Mouse (Mus musculus) lung, embryonic 15.5 days (tissue): ENCODE data around the gene Znfx1. TPM values are rescaled to one million over a fixed set of nuclear protein-coding genes. Genes with fewer than 3 reads are reported as not detected.
A peak's percentile ranks its signal among the peaks of the same experiment; 100 is the strongest.

Experiments
- ATAC-seq: fragments of 200-750 bp; cut with Nextera tagmentation; 2 replicates; pipeline ENCODE4 v1.8.0; 2017; ENCODE audit warnings: moderate number of reproducible peaks, borderline replicate concordance; ENCODE audit not compliant: low FRiP score, low TSS enrichment; ENCODE audit errors: extremely low read depth
- H3K27ac ChIP-seq: fragments of 300-500 bp; sonication (generic); 2 replicates; pipeline ENCODE4 v1.5.1; 2015; ENCODE audit warnings: moderate library complexity, mild to moderate bottlenecking, inconsistent platforms
- H3K27me3 ChIP-seq: fragments of 300-500 bp; sonication (generic); 2 replicates; pipeline ENCODE4 v1.6.1; 2015; ENCODE audit warnings: inconsistent platforms
- H3K36me3 ChIP-seq: fragments of 300-500 bp; sonication (generic); 2 replicates; pipeline ENCODE4 v1.6.1; 2015; ENCODE audit warnings: inconsistent platforms
- H3K4me1 ChIP-seq: fragments of 300-500 bp; sonication (generic); 2 replicates; pipeline ENCODE4 v1.6.1; 2015; ENCODE audit warnings: inconsistent platforms
- H3K4me2 ChIP-seq: fragments of 300-500 bp; sonication (generic); 2 replicates; pipeline ENCODE4 v1.6.1; 2015; ENCODE audit warnings: inconsistent platforms, mild to moderate bottlenecking, moderate library complexity
- H3K4me3 ChIP-seq: fragments of 300-500 bp; sonication (generic); 2 replicates; pipeline ENCODE4 v1.5.1; 2015; ENCODE audit warnings: mild to moderate bottlenecking, inconsistent platforms
- H3K9ac ChIP-seq: fragments of 300-500 bp; sonication (generic); 2 replicates; pipeline ENCODE4 v1.6.1; 2015; ENCODE audit warnings: inconsistent platforms
- H3K9me3 ChIP-seq: fragments of 300-500 bp; sonication (generic); 2 replicates; pipeline ENCODE4 v1.6.1; 2016; ENCODE audit warnings: inconsistent platforms
- WGBS: fragments of 180-500 bp; shearing (Covaris S2); methylation state at CpG from one replicate; pipeline ENCODE4 v1.1.7; 2015; 5-methylcytosine and 5-hydroxymethylcytosine counted together
- polyA plus RNA-seq: library from polyadenylated mRNA; unstranded; fragments of >200 nt; fragmentation: Nextera tagmentation; extraction: Ambion mirVana; gene quantifications from 2 replicates; pipeline ENCODE4 v1.2.1, GENCODE M21; 2015

Znfx1 gene
- polyA plus RNA-seq = 6.8 and 7.6 TPM in 2 replicates

DNA sequence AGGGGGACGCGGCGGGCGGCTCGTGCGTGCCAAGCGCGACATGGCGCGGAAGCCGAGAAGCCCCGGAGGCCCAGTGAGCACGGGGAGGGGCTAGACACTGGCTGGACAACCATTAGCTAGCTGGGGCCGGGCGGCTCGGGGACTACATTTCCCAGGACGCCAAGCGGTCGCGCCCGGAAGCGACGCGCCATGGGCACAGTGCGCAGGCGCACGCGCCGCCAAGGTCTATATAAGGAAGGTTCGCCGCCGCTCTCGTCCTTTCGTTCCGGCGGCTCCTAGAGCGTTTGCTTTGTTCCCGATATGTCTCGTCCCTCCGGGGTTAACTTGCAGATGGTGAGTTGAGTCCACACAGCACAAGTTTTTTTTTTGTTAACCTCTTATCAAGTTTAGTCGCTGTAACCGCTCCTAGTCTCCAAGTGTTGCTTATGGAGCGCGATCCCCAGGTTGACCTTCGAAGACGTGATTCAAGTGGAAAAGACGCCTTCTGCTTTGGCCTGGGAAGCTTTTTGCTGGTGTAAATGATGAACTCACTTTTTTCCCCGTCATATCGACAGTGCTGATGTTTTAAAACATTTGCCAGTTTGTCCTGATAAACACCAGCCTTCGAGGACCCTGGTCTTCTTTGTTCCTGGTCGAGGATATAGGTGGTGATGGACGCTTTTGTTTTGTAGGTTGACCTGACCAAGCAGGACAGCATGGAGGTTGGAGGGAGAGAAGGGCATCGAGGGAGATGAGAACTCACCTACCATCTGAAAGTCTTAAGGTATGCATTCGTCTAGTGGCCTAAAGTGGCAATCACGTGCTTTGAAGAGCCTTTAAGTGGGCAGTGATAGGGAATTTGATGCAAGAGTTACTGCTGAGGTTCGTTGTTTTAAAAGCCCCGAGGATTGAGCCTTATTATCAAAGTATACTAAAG is at the start of gene Znfx1:
TSS of gene Znfx1 (minus strand) at position 51 of the 916 bp plus-strand sequence.
- peak; percentile 93 for ATAC-seq
- H3K27me3 ChIP-seq = no peaks in the 10 kb centered on the region
- H3K27ac ChIP-seq = peak within 1 kb of the TSS; percentile 97
- peak within 1 kb of the TSS; percentile 85 for H3K4me3 ChIP-seq
- peak within 1 kb of the TSS; percentile 91 for H3K9ac ChIP-seq
- no peaks in the 10 kb centered on the region for H3K9me3 ChIP-seq
- peaks cover 24% of the 10 kb centered on the region for H3K4me1 ChIP-seq
- WGBS = under 1% methylated on average over 57 of the region's 57 CpGs
- peaks cover 23% of the 10 kb centered on the region for H3K36me3 ChIP-seq
- peak within 1 kb of the TSS; percentile 67 for H3K4me2 ChIP-seq

GRCm38 (mm10) chr2:167112259-167112658 is 49.4 kb upstream of the Znfx1 start:
- no peak overlapping the region for H3K4me2 ChIP-seq
- no peaks in the 10 kb centered on the region for H3K9me3 ChIP-seq
- H3K36me3 ChIP-seq = no peaks in the 10 kb centered on the region
- no peak overlapping the region for H3K27ac ChIP-seq
- no peak overlapping the region for H3K9ac ChIP-seq
- no peak overlapping the region for H3K4me3 ChIP-seq
- no peak for ATAC-seq
- WGBS = 54% methylated on average over 7 of the region's 7 CpGs
- no peaks in the 10 kb centered on the region for H3K4me1 ChIP-seq
- no peaks in the 10 kb centered on the region for H3K27me3 ChIP-seq

- Histone ChIP-seq H3K36me3 (no peaks in the 10 kb centered on the region), H3K9ac (no peak overlapping the region), H3K27me3 (no peaks in the 10 kb centered on the region), H3K9me3 (no peaks in the 10 kb centered on the region), H3K4me3 (no peak overlapping the region), H3K27ac (no peak overlapping the region), H3K4me1 (no peaks in the 10 kb centered on the region), H3K4me2 (no peak overlapping the region)
- no peak for ATAC-seq
- 62% methylated on average over 8 of the region's 8 CpGs for WGBS
Observed at GRCm38 (mm10) chr2:167109506-167109905, 46.7 kb upstream of the Znfx1 start.

DNA sequence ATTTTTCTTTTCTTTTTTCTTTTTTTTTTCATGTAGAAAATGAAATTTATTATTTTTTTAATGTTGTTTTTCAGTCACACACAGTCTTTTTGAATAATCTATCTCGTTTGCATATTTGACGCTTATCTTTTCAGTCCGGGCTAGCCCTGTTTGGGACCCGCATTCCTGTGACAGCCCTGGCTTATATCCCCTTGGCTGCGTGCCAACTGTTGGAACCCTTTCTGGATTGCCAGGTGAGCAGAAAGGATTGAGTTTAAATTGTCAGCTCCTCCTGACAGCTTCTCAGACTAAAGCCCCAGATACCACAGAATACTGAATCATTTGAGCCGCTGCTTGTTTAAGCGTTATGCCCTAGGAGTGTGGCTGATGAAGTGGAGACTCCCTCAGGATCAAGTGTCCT is 40.7 kb upstream of the Znfx1 start:
- ATAC-seq = no peak
- Histone ChIP-seq H3K9ac (no peak overlapping the region), H3K36me3 (no peaks in the 10 kb centered on the region), H3K9me3 (no peaks in the 10 kb centered on the region), H3K4me3 (no peak overlapping the region), H3K4me1 (no peaks in the 10 kb centered on the region), H3K27ac (no peak overlapping the region), H3K4me2 (no peak overlapping the region), H3K27me3 (no peaks in the 10 kb centered on the region)
- WGBS = 37% methylated on average over 7 of the region's 7 CpGs

DNA sequence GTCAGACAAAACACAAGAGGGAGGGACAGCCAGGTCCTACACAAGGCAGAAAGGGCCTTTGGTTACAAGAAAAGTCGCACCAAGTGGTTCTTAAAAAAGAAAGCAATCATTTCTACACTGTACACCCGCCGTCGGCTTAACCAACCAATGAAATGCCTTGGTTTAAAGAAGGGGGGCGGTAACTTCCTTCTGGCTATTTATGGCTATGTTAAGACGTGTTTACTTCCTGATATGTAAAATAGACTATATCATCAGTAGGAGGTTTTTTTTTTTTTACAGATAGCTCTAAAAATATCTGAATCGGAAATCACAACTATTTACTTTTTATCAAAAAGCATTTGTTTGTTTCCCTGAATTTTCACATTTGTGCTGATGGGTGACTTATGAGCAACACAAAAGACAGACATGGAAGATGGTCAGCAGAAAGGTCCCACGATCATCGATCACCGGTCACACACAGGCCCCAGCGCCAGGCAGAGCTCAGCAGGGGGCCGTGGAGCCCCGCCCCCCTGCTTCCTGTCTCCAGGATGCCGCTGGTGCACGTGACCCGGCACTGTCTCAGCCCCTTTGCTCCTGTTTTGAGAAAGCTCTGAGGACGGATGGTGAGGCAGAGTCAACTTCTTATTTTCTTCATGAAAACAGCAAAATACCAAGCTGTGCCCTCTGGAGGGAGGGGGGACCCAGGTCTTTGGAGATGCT is 39.1 kb upstream of the Znfx1 start:
- peak; percentile 28; the same call in 1 of the 2 replicates for ATAC-seq
- no peaks in the 10 kb centered on the region for H3K9me3 ChIP-seq
- no peak overlapping the region for H3K9ac ChIP-seq
- H3K4me3 ChIP-seq = no peak overlapping the region
- peak overlapping the region; percentile 33; the same call in 1 of the 2 replicates for H3K4me2 ChIP-seq
- no peak overlapping the region for H3K27ac ChIP-seq
- no peaks in the 10 kb centered on the region for H3K4me1 ChIP-seq
- no peaks in the 10 kb centered on the region for H3K27me3 ChIP-seq
- 59% methylated on average over 17 of the region's 17 CpGs for WGBS
- H3K36me3 ChIP-seq = no peaks in the 10 kb centered on the region

DNA sequence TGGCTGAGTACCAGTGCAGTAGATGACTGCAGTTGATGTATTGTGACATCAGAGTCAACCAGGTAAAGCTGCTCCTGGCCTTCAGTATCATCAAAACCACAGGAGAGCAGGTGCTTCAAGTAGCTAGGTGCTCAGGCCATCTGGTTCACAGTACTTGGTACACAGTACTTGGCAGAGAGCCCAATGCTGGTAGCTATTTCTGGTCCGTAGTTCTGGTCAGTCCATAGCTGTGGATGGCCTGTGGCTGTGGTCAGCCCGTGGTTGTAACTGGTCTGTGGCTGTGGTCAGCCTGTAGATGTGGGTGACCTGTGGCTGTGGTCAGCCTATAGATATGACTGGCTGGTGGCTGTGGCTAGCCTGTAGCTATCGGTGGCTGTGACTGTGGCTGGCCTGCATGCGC is 31.9 kb upstream of the Znfx1 start:
- H3K4me1 ChIP-seq = no peaks in the 10 kb centered on the region
- no peak overlapping the region for H3K27ac ChIP-seq
- WGBS = 77% methylated on average over 4 of the region's 4 CpGs
- no peak overlapping the region for H3K4me2 ChIP-seq
- H3K4me3 ChIP-seq = no peak overlapping the region
- H3K9ac ChIP-seq = no peak overlapping the region
- ATAC-seq = no peak
- no peaks in the 10 kb centered on the region for H3K27me3 ChIP-seq
- H3K36me3 ChIP-seq = no peaks in the 10 kb centered on the region
- H3K9me3 ChIP-seq = no peaks in the 10 kb centered on the region

DNA sequence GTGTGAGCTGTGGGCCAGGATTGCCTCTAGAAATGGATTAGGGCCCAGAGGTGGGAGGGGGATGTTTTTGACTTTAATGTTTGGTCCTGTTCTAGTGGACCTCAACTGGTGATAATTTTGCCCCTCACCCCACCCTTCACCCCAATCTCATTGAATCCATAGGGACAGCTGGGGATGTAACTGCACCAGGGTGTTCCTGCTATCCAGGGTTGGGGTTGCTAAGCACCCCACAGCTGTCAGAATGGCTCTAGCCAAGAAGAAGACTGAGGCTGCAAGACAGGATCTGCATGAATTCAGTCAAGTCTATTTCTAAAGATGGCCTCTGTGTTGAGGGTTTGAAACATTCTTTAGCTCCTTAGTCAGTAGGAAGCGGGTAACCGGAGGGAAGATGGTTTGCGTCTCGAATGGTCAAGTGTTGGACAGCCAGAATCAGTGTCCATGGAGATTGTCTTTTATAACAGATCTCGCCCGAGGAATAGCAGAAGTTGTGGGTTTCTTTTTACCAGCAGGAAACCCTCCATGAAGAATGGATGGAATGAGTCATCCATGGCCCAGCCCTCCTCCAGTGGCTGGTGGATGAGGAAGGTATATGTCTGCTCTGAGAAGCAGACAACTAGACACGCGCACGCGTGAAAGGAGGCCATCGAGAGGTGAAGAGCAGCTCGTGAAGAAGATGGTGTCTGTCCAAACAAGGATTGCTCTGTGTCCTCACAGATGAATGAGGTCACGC is 30.5 kb upstream of the Znfx1 start:
- Histone ChIP-seq H3K9me3 (no peaks in the 10 kb centered on the region), H3K9ac (no peak overlapping the region), H3K27me3 (no peaks in the 10 kb centered on the region), H3K4me1 (no peaks in the 10 kb centered on the region), H3K36me3 (no peaks in the 10 kb centered on the region), H3K4me3 (no peak overlapping the region), H3K27ac (no peak overlapping the region), H3K4me2 (no peak overlapping the region)
- 82% methylated on average over 13 of the region's 13 CpGs for WGBS
- no peak for ATAC-seq

- Histone ChIP-seq H3K9ac (no peak overlapping the region), H3K27me3 (no peaks in the 10 kb centered on the region), H3K27ac (no peak overlapping the region), H3K4me2 (no peak overlapping the region), H3K36me3 (no peaks in the 10 kb centered on the region), H3K4me3 (no peak overlapping the region), H3K4me1 (no peaks in the 10 kb centered on the region), H3K9me3 (no peaks in the 10 kb centered on the region)
- ATAC-seq = no peak
- 69% methylated on average over 1 of the region's 1 CpGs for whole genome bisulfite sequencing
Observed at GRCm38 (mm10) chr2:167090271-167090670, 27.5 kb upstream of the Znfx1 start.

- Histone ChIP-seq H3K9me3 (no peaks in the 10 kb centered on the region), H3K9ac (no peak overlapping the region), H3K27me3 (no peaks in the 10 kb centered on the region), H3K27ac (no peak overlapping the region), H3K36me3 (no peaks in the 10 kb centered on the region), H3K4me2 (no peak overlapping the region), H3K4me1 (peaks cover 2% of the 10 kb centered on the region; the same call in 1 of the 2 replicates), H3K4me3 (no peak overlapping the region)
- WGBS = 64% methylated on average over 5 of the region's 5 CpGs
- ATAC-seq = no peak
Observed at GRCm38 (mm10) chr2:167086836-167087235, 24.0 kb upstream of the Znfx1 start.

DNA sequence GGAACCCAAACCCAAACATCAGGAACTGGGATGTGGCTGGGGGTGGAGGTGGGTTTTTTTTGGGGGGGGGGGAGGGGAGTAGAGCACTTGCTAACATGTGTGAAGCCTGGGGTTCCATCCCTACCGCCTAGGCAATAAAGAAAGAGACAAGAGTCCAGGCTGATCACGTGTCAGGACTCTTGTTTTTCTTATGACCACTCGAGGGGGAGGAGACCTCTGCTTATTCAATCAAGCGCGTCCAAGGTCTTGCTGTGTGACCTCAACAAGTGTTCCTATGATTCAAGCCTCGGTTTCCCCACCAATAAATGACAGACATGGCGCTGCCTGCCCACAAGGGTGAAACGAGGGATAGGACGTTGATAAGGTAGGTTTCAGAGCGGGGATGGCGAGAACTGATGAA is 23.3 kb upstream of the Znfx1 start:
- Histone ChIP-seq H3K9me3 (no peaks in the 10 kb centered on the region), H3K27me3 (no peaks in the 10 kb centered on the region), H3K36me3 (no peaks in the 10 kb centered on the region), H3K9ac (no peak overlapping the region), H3K27ac (no peak overlapping the region), H3K4me2 (peak overlapping the region; percentile 1; the same call in 1 of the 2 replicates), H3K4me3 (no peak overlapping the region), H3K4me1 (peaks cover 7% of the 10 kb centered on the region; the same call in 1 of the 2 replicates)
- WGBS = 31% methylated on average over 11 of the region's 11 CpGs
- ATAC-seq = no peak

DNA sequence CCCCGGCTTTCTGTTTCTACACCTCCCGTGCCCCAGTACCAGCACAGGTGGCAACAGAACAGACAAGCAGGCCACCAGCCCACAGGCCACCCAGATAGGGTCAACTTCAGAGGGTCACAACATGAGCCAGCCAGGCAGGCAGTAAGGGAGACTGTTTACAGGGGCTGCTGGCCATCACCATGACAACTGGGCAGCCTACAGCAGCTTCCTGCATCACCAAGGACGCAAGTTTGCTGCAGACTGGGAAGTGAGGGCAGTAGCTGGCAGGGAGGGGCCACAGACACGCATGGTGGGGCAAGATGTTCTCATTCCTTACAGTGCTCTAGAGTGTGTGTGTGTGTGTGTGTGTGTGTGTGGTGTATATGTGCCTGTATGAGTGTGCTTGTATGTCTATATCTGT is 18.8 kb upstream of the Znfx1 start:
- Histone ChIP-seq H3K4me3 (no peak overlapping the region), H3K36me3 (no peaks in the 10 kb centered on the region), H3K4me2 (no peak overlapping the region), H3K27ac (no peak overlapping the region), H3K9ac (no peak overlapping the region), H3K27me3 (no peaks in the 10 kb centered on the region), H3K9me3 (no peaks in the 10 kb centered on the region), H3K4me1 (peaks cover 23% of the 10 kb centered on the region)
- peak; percentile 48; the same call in 1 of the 2 replicates for ATAC-seq
- 12% methylated on average over 4 of the region's 4 CpGs for WGBS
